Mouse (Mus musculus): ENCODE measurements at regions not wholly inside any gene's neighbourhood (a gene's known extent, or its start where the extent isn't known, plus 50 kb on each side); places are given as distances from the start of the nearest gene placed in this dataset.

DNA sequence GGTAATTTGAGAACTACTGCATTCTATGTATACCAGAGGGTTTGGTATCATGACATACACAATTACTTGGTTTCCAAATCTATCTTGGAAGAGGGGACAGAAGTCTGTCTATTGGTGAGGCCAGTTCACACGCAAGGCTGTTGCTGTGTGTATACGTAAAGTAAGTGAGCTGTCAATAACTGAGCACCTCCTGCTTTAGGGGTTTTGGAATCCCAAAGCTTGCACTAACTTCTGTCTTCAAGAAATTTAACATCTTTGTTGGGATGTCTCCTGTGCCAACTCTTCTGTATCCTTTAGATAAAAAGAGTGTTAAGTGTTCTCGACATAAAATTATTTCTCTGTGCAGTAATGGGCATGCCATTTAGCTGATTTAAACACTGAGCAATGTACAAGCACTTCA is 572.1 kb downstream of the Plcl1 start:
- no peak for ATAC-seq (replicated peaks; ENCODE audit: poor library complexity)

DNA sequence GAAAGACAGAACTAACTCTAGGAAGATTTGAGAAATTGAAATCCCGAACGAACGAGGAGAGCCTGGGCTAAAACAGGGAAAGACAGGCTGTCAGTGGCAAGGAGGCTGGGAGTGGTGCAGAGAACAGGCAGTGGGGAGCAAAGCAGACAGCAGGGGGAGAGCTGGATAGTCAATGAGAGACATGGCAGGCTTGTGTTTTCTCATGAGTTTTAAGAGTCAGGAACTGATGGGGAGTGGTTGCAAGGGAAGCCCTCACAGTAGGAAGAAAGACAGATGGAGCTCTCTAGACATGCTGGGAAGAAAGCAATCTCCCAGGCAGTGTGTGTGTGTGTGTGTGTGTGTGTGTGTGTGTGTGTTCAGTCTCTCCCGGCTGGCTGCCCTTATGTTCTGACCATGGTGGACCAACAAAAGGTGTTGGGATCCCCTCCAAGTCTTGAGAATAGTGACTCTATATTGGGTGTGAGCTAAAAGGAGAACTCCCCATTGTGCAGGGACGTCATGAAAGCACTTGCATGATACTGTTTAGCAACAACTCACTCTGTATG is 577.9 kb downstream of the Plcl1 start:
- ATAC-seq (replicated peaks; ENCODE audit: poor library complexity): no peak

DNA sequence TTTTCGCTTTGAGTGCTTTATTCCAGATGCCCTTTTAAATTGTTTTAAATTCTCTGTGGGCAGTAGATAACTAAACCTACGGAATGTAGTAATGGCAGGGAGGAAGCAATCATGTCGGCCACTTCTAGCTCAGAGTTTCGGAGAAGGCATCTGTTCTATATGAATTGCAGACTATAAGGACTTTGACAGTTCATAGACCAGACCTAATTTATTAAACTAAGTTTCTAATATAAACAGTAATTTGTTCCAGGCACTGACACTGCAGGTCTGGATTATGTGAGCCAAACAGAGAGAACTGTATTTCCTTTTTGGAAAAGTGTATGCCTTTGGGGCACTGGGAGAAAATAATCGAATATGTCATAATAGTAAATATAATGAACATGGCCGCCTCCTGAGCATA is 591.4 kb downstream of the Plcl1 start:
- no peak for ATAC-seq (replicated peaks; ENCODE audit: poor library complexity)
